Mouse (Mus musculus): ENCODE measurements around the gene Mecom.

DNA sequence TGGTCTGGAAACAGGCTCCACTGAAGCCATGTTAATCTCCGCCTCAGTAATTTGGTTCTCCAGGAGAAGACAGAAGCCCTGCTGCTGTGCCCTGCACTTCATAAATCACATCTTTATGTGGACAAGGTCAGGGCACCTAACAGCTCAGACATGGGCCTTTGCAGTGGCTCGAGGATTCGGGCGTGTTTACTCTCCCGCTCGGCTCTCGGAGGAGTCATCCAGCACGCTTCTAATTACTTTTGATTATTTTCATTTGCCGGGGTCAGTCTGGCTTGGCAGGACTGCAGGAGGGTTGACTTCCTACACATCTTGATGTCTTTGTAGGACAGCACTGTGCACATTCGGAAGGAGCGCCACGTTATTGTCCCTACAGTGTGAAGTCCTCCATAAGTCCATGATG lies 529.6 kb downstream of the Mecom start:
- TF ChIP-seq CTCF (IDR thresholded peaks at IDR 0.05; ENCODE audit: extremely low read depth, insufficient read depth, insufficient read length, insufficient replicate concordance) (no peak), POLR2A (IDR thresholded peaks at IDR 0.05; ENCODE audit: low read depth, low read length) (no peak)
